ENCODE assay signal across 8 mouse cellular contexts in genomic region chr13:34077492-34078271, GRCm38 (mm10). TPM values are rescaled to one million over a fixed set of nuclear protein-coding genes. Genes with fewer than 3 reads are reported as not detected.
A peak's percentile ranks its signal among the peaks of the same experiment; 100 is the strongest.
DNase-seq lines count a peak whose midpoint lies in the region; ATAC-seq and TF ChIP-seq lines count a peak whose summit lies in the region.

TSS of gene Tubb2a (minus strand) at chr13:34078007.

- H3K4me3 ChIP-seq in embryonic facial prominence, embryonic 13.5 days, result peak within 1 kb of the TSS; percentile 71
- H3K4me3 ChIP-seq in kidney, adult 2 months (ENCODE audit: insufficient read depth, low read depth, low read length), result peak within 1 kb of the TSS; percentile 92
- H3K4me3 ChIP-seq in limb, embryonic 11.5 days (ENCODE audit: low read depth, low read length), result peak within 1 kb of the TSS; percentile 56
- H3K4me3 ChIP-seq in midbrain, embryonic 13.5 days (replicated peaks), result peak within 1 kb of the TSS; percentile 93
- H3K4me3 ChIP-seq in small intestine, adult 2 months (ENCODE audit: low read depth, low read length), result peak within 1 kb of the TSS; percentile 70

- no peaks in the 10 kb centered on the region for H3K9me3 ChIP-seq in embryonic facial prominence, embryonic 13.5 days
- H3K9me3 ChIP-seq in limb, embryonic 11.5 days (ENCODE audit: control insufficient read depth, low read length), result no peaks in the 10 kb centered on the region
- no peaks in the 10 kb centered on the region for H3K9me3 ChIP-seq in midbrain, embryonic 13.5 days

- H3K9ac ChIP-seq in embryonic facial prominence, embryonic 13.5 days, result peak within 1 kb of the TSS; percentile 82
- peak within 1 kb of the TSS; percentile 62 for H3K9ac ChIP-seq in limb, embryonic 11.5 days (ENCODE audit: low read length)
- H3K9ac ChIP-seq in midbrain, embryonic 13.5 days (replicated peaks), result peak within 1 kb of the TSS; percentile 95

- H3K27me3 ChIP-seq in embryonic facial prominence, embryonic 13.5 days, result no peaks in the 10 kb centered on the region
- no peaks in the 10 kb centered on the region for H3K27me3 ChIP-seq in kidney, adult 2 months (replicated peaks; ENCODE audit: control insufficient read depth, insufficient read depth, low read length)
- H3K27me3 ChIP-seq in limb, embryonic 11.5 days (ENCODE audit: control insufficient read depth, insufficient read depth, low read length), result no peaks in the 10 kb centered on the region
- H3K27me3 ChIP-seq in midbrain, embryonic 13.5 days, result no peaks in the 10 kb centered on the region
- no peaks in the 10 kb centered on the region for H3K27me3 ChIP-seq in small intestine, adult 2 months (ENCODE audit: control insufficient read depth, insufficient read depth, low read length)

- peak; percentile 36; the same call in 1 of the 2 replicates for TF ChIP-seq CTCF in kidney, adult 2 months (conservative IDR thresholded peaks at IDR 0.05; ENCODE audit: insufficient read depth, insufficient read length, low read depth, low read length)
- peak; percentile 55; the same call in 1 of the 2 replicates for TF ChIP-seq CTCF in small intestine, adult 2 months (IDR thresholded peaks at IDR 0.05; ENCODE audit: extremely low read depth, insufficient read length, insufficient replicate concordance, low read depth, low read length)

- peak within 1 kb of the TSS; percentile 86 for H3K4me2 ChIP-seq in embryonic facial prominence, embryonic 13.5 days
- H3K4me2 ChIP-seq in limb, embryonic 11.5 days (ENCODE audit: low read depth, severe bottlenecking), result peak within 1 kb of the TSS; percentile 92
- peak within 1 kb of the TSS; percentile 65 for H3K4me2 ChIP-seq in midbrain, embryonic 13.5 days (replicated peaks)

- peak; percentile 90 for DNase-seq in 3134 (ENCODE audit: extremely low read depth, insufficient read length, low spot score)
- peak; percentile 75 to 85 for DNase-seq in adrenal gland, postnatal 4 days (ENCODE audit: low spot score in 2 of 2)
- peak; percentile 97 for DNase-seq in heart, adult 18-20 months
- peak; percentile 94 for DNase-seq in kidney, adult 2 months
- DNase-seq in limb, embryonic 11.5 days (ENCODE audit: low spot score), result peak; percentile 91

- H3K36me3 ChIP-seq in embryonic facial prominence, embryonic 13.5 days, result peaks cover 9% of the 10 kb centered on the region
- H3K36me3 ChIP-seq in kidney, adult 2 months (ENCODE audit: control insufficient read depth, insufficient read depth, low read length), result no peaks in the 10 kb centered on the region
- no peaks in the 10 kb centered on the region for H3K36me3 ChIP-seq in limb, embryonic 11.5 days (ENCODE audit: control insufficient read depth, insufficient read depth, low read length)
- H3K36me3 ChIP-seq in midbrain, embryonic 13.5 days, result peaks cover 19% of the 10 kb centered on the region
- peaks cover 3% of the 10 kb centered on the region; the same call in 1 of the 2 replicates for H3K36me3 ChIP-seq in small intestine, adult 2 months (ENCODE audit: control insufficient read depth, insufficient read depth, low read length)

- peak within 1 kb of the TSS; percentile 64 for H3K27ac ChIP-seq in embryonic facial prominence, embryonic 13.5 days
- H3K27ac ChIP-seq in kidney, adult 2 months (ENCODE audit: insufficient read depth, low read depth, low read length), result peak within 1 kb of the TSS; percentile 67
- H3K27ac ChIP-seq in limb, embryonic 11.5 days (replicated peaks; ENCODE audit: low read depth, low read length), result no peak within 1 kb of the TSS
- H3K27ac ChIP-seq in midbrain, embryonic 13.5 days, result peak within 1 kb of the TSS; percentile 95
- no peak within 1 kb of the TSS for H3K27ac ChIP-seq in small intestine, adult 2 months (ENCODE audit: insufficient read depth, low read depth, low read length)

- TF ChIP-seq POLR2A in kidney, adult 2 months (IDR thresholded peaks at IDR 0.05; ENCODE audit: low read depth, low read length), result peak; percentile 98
- TF ChIP-seq POLR2A in small intestine, adult 2 months (IDR thresholded peaks at IDR 0.05; ENCODE audit: low read depth, low read length), result peak; percentile 96

- peaks cover 18% of the 10 kb centered on the region for H3K4me1 ChIP-seq in embryonic facial prominence, embryonic 13.5 days
- peaks cover 13% of the 10 kb centered on the region for H3K4me1 ChIP-seq in kidney, adult 2 months (ENCODE audit: control insufficient read depth, insufficient read depth, low read length)
- 0 out of 2 replicates have a peak, but pooled peaks cover 4% of the 10 kb centered on the region for H3K4me1 ChIP-seq in limb, embryonic 11.5 days (ENCODE audit: control insufficient read depth, insufficient read depth, low read length)
- peaks cover 40% of the 10 kb centered on the region for H3K4me1 ChIP-seq in midbrain, embryonic 13.5 days (replicated peaks)
- peaks cover 11% of the 10 kb centered on the region for H3K4me1 ChIP-seq in small intestine, adult 2 months (ENCODE audit: control insufficient read depth, insufficient read depth, insufficient read length, low read length)

- ATAC-seq in embryonic facial prominence, embryonic 13.5 days (ENCODE audit: insufficient number of reproducible peaks, insufficient read depth, low FRiP score, low TSS enrichment, low read depth), result peak; percentile 89
- peak; percentile 88 for ATAC-seq in limb, embryonic 11.5 days (ENCODE audit: insufficient number of reproducible peaks, low FRiP score, low TSS enrichment, low read depth)
- ATAC-seq in midbrain, embryonic 13.5 days, result peak; percentile 92

- WGBS in embryonic facial prominence, embryonic 13.5 days, result under 1% methylated on average over 45 of the region's 45 CpGs
- WGBS in kidney, adult 2 months, result 1% methylated on average over 45 of the region's 45 CpGs
- WGBS in limb, embryonic 11.5 days, result 2% methylated on average over 45 of the region's 45 CpGs
- 2% methylated on average over 45 of the region's 45 CpGs for WGBS in midbrain, embryonic 13.5 days
- WGBS in small intestine, adult 2 months, result under 1% methylated on average over 45 of the region's 45 CpGs

RNA-seq across cellular contexts. Expression of gene Tubb2a, which starts in this region (rescaled TPM):
- 100 to 1,000 TPM in 1 of 2 experiments, 10 to 100 TPM in 1; 98.3 to 122 TPM for total RNA-seq in adrenal gland, postnatal 4 days (2021)
- polyA plus RNA-seq in embryonic facial prominence, embryonic 13.5 days (2015; fragmentation: Nextera tagmentation; extraction: Ambion mirVana), result 133 and 136 TPM in 2 replicates
- 10 to 100 TPM; 51.0 to 70.1 TPM for total RNA-seq in heart, adult 18-20 months (2021)
- 152 and 164 TPM in 2 replicates for polyA plus RNA-seq in kidney, adult 2 months (2012; rRNA removed)
- 49.1 and 49.9 TPM in 2 replicates for polyA plus RNA-seq in limb, embryonic 11.5 days (2014; fragmentation: Nextera tagmentation; extraction: Ambion mirVana)
- 1,655 and 1,711 TPM in 2 replicates for polyA plus RNA-seq in midbrain, embryonic 13.5 days (2015; fragmentation: Nextera tagmentation; extraction: Ambion mirVana)
- 132 and 176 TPM in 2 replicates for polyA plus RNA-seq in small intestine, adult 2 months (2012; rRNA removed)

Comparison
In these comparisons a context has a peak if more than half of its experiments do, and no peak if none do; other contexts are left out.
1. H3K27ac ChIP-seq: peak in embryonic facial prominence, embryonic 13.5 days (single experiment), kidney, adult 2 months (single experiment) and midbrain, embryonic 13.5 days (single experiment); none in limb, embryonic 11.5 days (single experiment) and small intestine, adult 2 months (single experiment).
2. Peak in every context shown above with its lines, with median percentiles within 50 percentile points of each other: DNase-seq, ATAC-seq, H3K4me2 ChIP-seq, H3K4me3 ChIP-seq and H3K9ac ChIP-seq.